Mouse (Mus musculus) lung, postnatal 0 days (tissue): Measurements from ENCODE around the gene Polr1d. TPM values are rescaled to one million over a fixed set of nuclear protein-coding genes. Genes with fewer than 3 reads are reported as not detected.

Experiments used
- ATAC-seq: fragments of 200-750 bp; cut with Nextera tagmentation; 2 replicates; pipeline ENCODE4 v1.8.0; 2017; ENCODE audit warnings: moderate library complexity
- DNase-seq: peaks from one replicate; pipeline ENCODE4 v3.0.0-alpha.2; 2016; ENCODE audit warnings: low spot score
- H3K27ac ChIP-seq: fragments of 300-500 bp; sonication (generic); 2 replicates; pipeline ENCODE4 v1.5.1; 2014; ENCODE audit warnings: antibody characterized with exemption, mild to moderate bottlenecking, low read length, mixed read lengths
- H3K27me3 ChIP-seq: fragments of 300-500 bp; sonication (generic); replicated peaks from 2 replicates; pipeline ENCODE4 v1.6.1; 2014; ENCODE audit warnings: low read length, mixed read lengths; ENCODE audit not compliant: insufficient read depth
- H3K36me3 ChIP-seq: fragments of 300-500 bp; sonication (generic); 2 replicates; pipeline ENCODE4 v1.6.1; 2014; ENCODE audit warnings: low read length, mixed read lengths; ENCODE audit not compliant: insufficient read depth
- H3K4me1 ChIP-seq: fragments of 300-500 bp; sonication (generic); 2 replicates; pipeline ENCODE4 v1.6.1; 2014; ENCODE audit warnings: antibody characterized with exemption, low read depth, low read length, mixed read lengths; ENCODE audit not compliant: insufficient read depth
- H3K4me2 ChIP-seq: fragments of 300-500 bp; sonication (generic); replicated peaks from 2 replicates; pipeline ENCODE4 v1.6.1; 2014; ENCODE audit warnings: low read depth, mild to moderate bottlenecking, low read length, moderate library complexity, mixed read lengths
- H3K4me3 ChIP-seq: fragments of 300-500 bp; sonication (generic); 2 replicates; pipeline ENCODE4 v1.5.1; 2014; ENCODE audit warnings: low read depth, low read length
- H3K9ac ChIP-seq: fragments of 300-500 bp; sonication (generic); replicated peaks from 2 replicates; pipeline ENCODE4 v1.6.1; 2014; ENCODE audit warnings: low read depth, mild to moderate bottlenecking
- H3K9me3 ChIP-seq: fragments of 300-500 bp; sonication (generic); 2 replicates; pipeline ENCODE4 v1.6.1; 2016; ENCODE audit warnings: low read length, mixed read lengths
- CTCF ChIP-seq: IDR thresholded peaks from 2 replicates; pipeline ENCODE4 v1.5.1; 2016; ENCODE audit warnings: antibody characterized with exemption, mild to moderate bottlenecking
- EP300 ChIP-seq: IDR thresholded peaks from 2 replicates; pipeline ENCODE4 v1.6.1; 2016; ENCODE audit warnings: antibody characterized with exemption, mild to moderate bottlenecking, control low read depth
- WGBS: fragments of 180-500 bp; shearing (Covaris S2); extraction: QIAGEN DNeasy Blood & Tissue Kit; methylation state at CpG from one replicate; pipeline ENCODE4 v1.1.7; 2014; 5-methylcytosine and 5-hydroxymethylcytosine counted together
- polyA plus RNA-seq: library from polyadenylated mRNA; unstranded; fragments of >200 nt; fragmentation: Nextera tagmentation; extraction: Ambion mirVana; gene quantifications from 2 replicates; pipeline ENCODE4 v1.2.1, GENCODE M21; 2015

Gene Polr1d
- polyA plus RNA-seq, 1 experiment from 2014 or later: 106 TPM

- no peak for TF ChIP-seq EP300
- TF ChIP-seq CTCF: peak; percentile 83
- Histone ChIP-seq H3K9me3 (no peaks in the 10 kb centered on the region), H3K27me3 (no peaks in the 10 kb centered on the region), H3K9ac (peak within 1 kb of the TSS; percentile 92), H3K27ac (peak within 1 kb of the TSS; percentile 98), H3K4me3 (peak within 1 kb of the TSS; percentile 93), H3K36me3 (no peaks in the 10 kb centered on the region), H3K4me1 (peaks cover 22% of the 10 kb centered on the region; the same call in 1 of the 2 replicates), H3K4me2 (peak within 1 kb of the TSS; percentile 67)
- peak; percentile 99 for DNase-seq
- under 1% methylated on average over 60 of the region's 65 CpGs for WGBS
- peak; percentile 94 for ATAC-seq
These were observed 638 bp upstream of the Polr1d start, which contains the start of gene Lnx2 for GRCm38 (mm10) chr5:147076026-147076798. Lnx2 (minus strand) TSS chr5:147076586.

GRCm38 (mm10) chr5:147077305-147078034, 620 bp downstream of the Polr1d start:
- ATAC-seq (peak; percentile 68), DNase-seq (peak; percentile 95)
- Histone ChIP-seq H3K4me3 (peak overlapping the region; percentile 93), H3K27me3 (no peaks in the 10 kb centered on the region), H3K9me3 (no peaks in the 10 kb centered on the region), H3K4me1 (peaks cover 22% of the 10 kb centered on the region; the same call in 1 of the 2 replicates), H3K4me2 (peak overlapping the region; percentile 67), H3K27ac (peak overlapping the region; percentile 98), H3K36me3 (no peaks in the 10 kb centered on the region), H3K9ac (peak overlapping the region; percentile 61)
- no peak for TF ChIP-seq EP300
- peak; percentile 1; the same call in 1 of the 2 replicates for TF ChIP-seq CTCF
- WGBS: under 1% methylated on average over 55 of the region's 57 CpGs

GRCm38 (mm10) chr5:147078110-147078900, 1.5 kb downstream of the Polr1d start:
- Histone ChIP-seq H3K27ac (peak overlapping the region; percentile 88), H3K4me2 (peak overlapping the region; percentile 67), H3K9ac (no peak overlapping the region; the same call in 1 of the 2 replicates), H3K27me3 (no peaks in the 10 kb centered on the region), H3K4me3 (peak overlapping the region; percentile 93), H3K9me3 (no peaks in the 10 kb centered on the region), H3K36me3 (no peaks in the 10 kb centered on the region), H3K4me1 (peaks cover 19% of the 10 kb centered on the region; the same call in 1 of the 2 replicates)
- ATAC-seq: no peak
- WGBS: 22% methylated on average over 11 of the region's 11 CpGs
- TF ChIP-seq EP300 (no peak), CTCF (no peak)
- peak; percentile 34 for DNase-seq

- no peak overlapping the region for H3K4me2 ChIP-seq
- no peaks in the 10 kb centered on the region for H3K27me3 ChIP-seq
- peaks cover 6% of the 10 kb centered on the region; the same call in 1 of the 2 replicates for H3K4me1 ChIP-seq
- H3K9ac ChIP-seq: no peak overlapping the region
- H3K4me3 ChIP-seq: no peak overlapping the region
- H3K9me3 ChIP-seq: no peaks in the 10 kb centered on the region
- 0 out of 2 replicates have a peak, but pooled peaks cover 3% of the 10 kb centered on the region for H3K36me3 ChIP-seq
- DNase-seq (peak; percentile 28), ATAC-seq (no peak)
- TF ChIP-seq CTCF (no peak), EP300 (no peak)
- WGBS: 68% methylated on average over 9 of the region's 9 CpGs
- no peak overlapping the region for H3K27ac ChIP-seq
These were observed 8.5 kb downstream of the Polr1d start for GRCm38 (mm10) chr5:147085201-147085894.

GRCm38 (mm10) chr5:147086816-147087215, 10.0 kb downstream of the Polr1d start:
- DNase-seq (no peak), ATAC-seq (no peak)
- Histone ChIP-seq H3K9me3 (no peaks in the 10 kb centered on the region), H3K36me3 (0 out of 2 replicates have a peak, but pooled peaks cover 3% of the 10 kb centered on the region), H3K4me2 (no peak overlapping the region), H3K27ac (no peak overlapping the region), H3K9ac (no peak overlapping the region), H3K4me1 (peaks cover 6% of the 10 kb centered on the region; the same call in 1 of the 2 replicates), H3K27me3 (no peaks in the 10 kb centered on the region), H3K4me3 (no peak overlapping the region)
- TF ChIP-seq EP300 (no peak), CTCF (no peak)
- WGBS: 89% methylated on average over 4 of the region's 4 CpGs
